Mouse (Mus musculus) limb, embryonic 14.5 days (tissue): ENCODE measurements around the gene Stim2. TPM values are rescaled to one million over a fixed set of nuclear protein-coding genes. Genes with fewer than 3 reads are reported as not detected.

ENCODE experiments used
- ATAC-seq: fragments of 200-750 bp; cut with Nextera tagmentation; 2 replicates; pipeline ENCODE4 v1.8.0; 2017; ENCODE audit warnings: low read depth, moderate number of reproducible peaks, moderate TSS enrichment; ENCODE audit not compliant: low FRiP score
- DNase-seq: peaks from one replicate; pipeline ENCODE4 v3.0.0-alpha.2; 2015; ENCODE audit warnings: low spot score
- H3K27ac ChIP-seq: fragments of 300-500 bp; sonication (generic); replicated peaks from 2 replicates; pipeline ENCODE4 v1.5.1; 2014; ENCODE audit warnings: low read depth, mild to moderate bottlenecking, low read length, moderate library complexity, mixed read lengths
- H3K27me3 ChIP-seq: fragments of 300-500 bp; sonication (generic); 2 replicates; pipeline ENCODE4 v1.6.1; 2014; ENCODE audit warnings: low read length, mixed read lengths; ENCODE audit not compliant: control insufficient read depth, insufficient read depth
- H3K36me3 ChIP-seq: fragments of 300-500 bp; sonication (generic); 2 replicates; pipeline ENCODE4 v1.6.1; 2014; ENCODE audit warnings: mild to moderate bottlenecking, low read length, moderate library complexity, mixed read lengths; ENCODE audit not compliant: control insufficient read depth, insufficient read depth
- H3K4me1 ChIP-seq: fragments of 300-500 bp; sonication (generic); 2 replicates; pipeline ENCODE4 v1.6.1; 2014; ENCODE audit warnings: antibody characterized with exemption, low read length, mixed read lengths; ENCODE audit not compliant: control insufficient read depth, insufficient read depth
- H3K4me2 ChIP-seq: fragments of 300-500 bp; sonication (generic); replicated peaks from 2 replicates; pipeline ENCODE4 v1.6.1; 2014; ENCODE audit warnings: low read depth, mild to moderate bottlenecking, low read length, moderate library complexity; ENCODE audit not compliant: severe bottlenecking
- H3K4me3 ChIP-seq: fragments of 300-500 bp; sonication (generic); replicated peaks from 2 replicates; pipeline ENCODE4 v1.5.1; 2014; ENCODE audit warnings: low read length
- H3K9ac ChIP-seq: fragments of 300-500 bp; sonication (generic); 2 replicates; pipeline ENCODE4 v1.6.1; 2014; ENCODE audit warnings: mild to moderate bottlenecking, low read depth, low read length, moderate library complexity; ENCODE audit not compliant: severe bottlenecking
- H3K9me3 ChIP-seq: fragments of 300-500 bp; sonication (generic); 2 replicates; pipeline ENCODE4 v1.6.1; 2016; ENCODE audit warnings: low read length; ENCODE audit not compliant: control insufficient read depth
- POLR2A ChIP-seq: fragments of 200-500 bp; IDR thresholded peaks from 2 replicates; pipeline ENCODE4 v1.8.0; 2012; ENCODE audit warnings: inconsistent platforms, mild to moderate bottlenecking, moderate library complexity, borderline replicate concordance; ENCODE audit not compliant: insufficient read depth, insufficient read length; ENCODE audit errors: extremely low read depth
- WGBS: fragments of 180-500 bp; shearing (Covaris S2); extraction: QIAGEN DNeasy Blood & Tissue Kit; methylation state at CpG from one replicate; pipeline ENCODE4 v1.1.7; 2014; 5-methylcytosine and 5-hydroxymethylcytosine counted together
- polyA plus RNA-seq, 2 experiments: library from polyadenylated mRNA; depleted of rRNA in 1 of 2; stranded (reverse) in 1 of 2; unstranded in 1 of 2; fragments of >200 nt; fragmentation: Nextera tagmentation in 1 of 2; extraction: Ambion mirVana in 1 of 2; gene quantifications; 2 replicates each; pipeline versions ENCODE4 v1.2.1 to v1.2.3; 2012 to 2014

Stim2 gene
- polyA plus RNA-seq, 2 experiments: 13.6 to 27.4 TPM

DNA sequence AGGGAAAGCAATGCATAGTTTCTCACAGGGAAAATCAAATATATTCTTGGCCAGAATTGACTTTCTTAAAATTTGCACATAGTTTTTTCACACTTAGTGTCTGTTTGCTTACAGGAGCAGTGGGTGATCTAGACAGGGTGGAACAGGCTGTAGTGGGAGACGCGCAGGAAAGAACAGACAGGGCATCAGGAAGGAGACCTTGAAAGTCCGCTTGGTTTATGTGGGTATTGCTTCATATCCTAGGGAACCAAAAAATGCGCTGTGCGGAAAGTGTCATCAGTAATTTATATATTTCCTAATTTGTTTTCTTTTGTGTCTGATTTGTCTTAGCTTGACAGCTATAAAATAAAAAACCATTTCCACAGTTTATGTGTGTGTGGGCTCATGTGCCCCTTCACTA lies 110.8 kb downstream of the Stim2 start:
- H3K36me3 ChIP-seq: peaks cover 12% of the 10 kb centered on the region
- no peak overlapping the region for H3K27ac ChIP-seq
- H3K4me2 ChIP-seq: no peak overlapping the region
- no peak overlapping the region for H3K9ac ChIP-seq
- no peaks in the 10 kb centered on the region for H3K4me1 ChIP-seq
- no peak for DNase-seq
- WGBS: 94% methylated on average over 5 of the region's 5 CpGs
- H3K27me3 ChIP-seq: no peaks in the 10 kb centered on the region
- no peak for TF ChIP-seq POLR2A
- no peak overlapping the region for H3K4me3 ChIP-seq
- no peaks in the 10 kb centered on the region for H3K9me3 ChIP-seq
- no peak for ATAC-seq

DNA sequence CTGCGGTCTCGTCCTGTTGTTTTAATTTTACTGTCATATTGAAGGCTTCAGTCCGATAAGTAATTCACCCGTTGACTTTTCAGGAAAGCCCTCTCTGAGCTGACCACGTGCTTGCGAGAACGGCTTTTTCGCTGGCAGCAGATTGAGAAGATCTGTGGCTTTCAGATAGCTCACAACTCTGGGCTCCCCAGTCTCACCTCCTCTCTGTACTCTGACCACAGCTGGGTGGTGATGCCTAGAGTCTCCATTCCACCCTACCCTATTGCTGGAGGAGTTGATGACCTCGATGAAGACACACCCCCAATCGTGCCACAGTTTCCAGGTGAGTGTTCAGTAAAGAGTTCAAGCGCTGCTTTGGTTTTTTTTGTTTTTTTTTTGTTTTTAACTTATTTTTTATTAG lies 112.5 kb downstream of the Stim2 start:
- 92% methylated on average over 11 of the region's 11 CpGs for WGBS
- H3K27me3 ChIP-seq: no peaks in the 10 kb centered on the region
- no peak overlapping the region for H3K9ac ChIP-seq
- no peak overlapping the region for H3K4me3 ChIP-seq
- TF ChIP-seq POLR2A: no peak
- no peaks in the 10 kb centered on the region for H3K9me3 ChIP-seq
- no peaks in the 10 kb centered on the region for H3K4me1 ChIP-seq
- H3K4me2 ChIP-seq: no peak overlapping the region
- peaks cover 9% of the 10 kb centered on the region for H3K36me3 ChIP-seq
- ATAC-seq (no peak), DNase-seq (no peak)
- no peak overlapping the region for H3K27ac ChIP-seq

DNA sequence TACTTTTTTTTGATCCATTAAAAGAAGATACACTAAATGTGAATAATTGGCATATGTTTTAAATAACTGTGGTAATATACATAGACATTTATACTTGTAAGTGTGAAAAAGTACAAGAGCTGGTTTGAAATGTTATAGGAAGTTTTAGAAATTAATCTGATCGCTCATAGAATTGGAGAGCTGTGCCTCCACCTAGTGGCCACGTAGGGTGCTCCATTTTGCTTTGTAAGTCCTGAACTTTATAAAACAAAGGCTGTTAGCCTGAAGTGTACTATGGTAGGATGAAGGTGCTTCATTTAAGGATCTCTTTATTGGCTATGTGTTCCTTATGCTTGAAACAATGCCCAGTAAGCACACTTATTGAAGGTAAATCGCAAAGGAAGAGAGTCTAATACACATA lies 115.0 kb downstream of the Stim2 start:
- Histone ChIP-seq H3K27ac (no peak overlapping the region), H3K36me3 (peaks cover 14% of the 10 kb centered on the region), H3K4me2 (no peak overlapping the region), H3K4me3 (no peak overlapping the region), H3K9me3 (no peaks in the 10 kb centered on the region), H3K9ac (no peak overlapping the region), H3K27me3 (no peaks in the 10 kb centered on the region), H3K4me1 (no peaks in the 10 kb centered on the region)
- ATAC-seq (0 out of 2 replicates have a peak, but pooled peaks have one; percentile 34), DNase-seq (peak; percentile 78)
- 27% methylated on average over 3 of the region's 3 CpGs for WGBS
- no peak for TF ChIP-seq POLR2A

DNA sequence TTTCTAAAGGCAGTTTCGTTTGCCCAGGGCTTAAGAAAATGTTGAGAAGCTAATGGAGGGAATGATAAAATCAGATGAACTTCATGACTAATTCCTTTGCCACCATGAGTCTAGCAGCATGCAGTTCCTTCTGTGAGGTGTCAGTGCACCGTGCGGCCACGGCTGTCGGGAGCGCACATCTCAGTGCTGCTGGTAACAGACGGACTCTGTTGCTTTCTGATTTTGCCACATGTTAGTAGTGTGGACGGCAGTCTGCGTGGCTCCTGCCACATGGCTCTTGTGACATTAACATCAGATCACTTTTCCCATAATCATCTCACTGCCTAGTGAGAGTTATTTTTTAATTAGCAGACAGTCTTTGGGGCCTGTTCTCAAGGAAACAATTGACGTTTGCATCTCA lies 118.2 kb downstream of the Stim2 start:
- H3K9ac ChIP-seq: no peak overlapping the region
- H3K4me2 ChIP-seq: no peak overlapping the region
- peaks cover 14% of the 10 kb centered on the region for H3K36me3 ChIP-seq
- 77% methylated on average over 10 of the region's 10 CpGs for WGBS
- no peak overlapping the region for H3K27ac ChIP-seq
- no peaks in the 10 kb centered on the region for H3K9me3 ChIP-seq
- no peak for TF ChIP-seq POLR2A
- H3K4me3 ChIP-seq: no peak overlapping the region
- no peak for ATAC-seq
- no peak for DNase-seq
- H3K4me1 ChIP-seq: no peaks in the 10 kb centered on the region
- H3K27me3 ChIP-seq: no peaks in the 10 kb centered on the region

DNA sequence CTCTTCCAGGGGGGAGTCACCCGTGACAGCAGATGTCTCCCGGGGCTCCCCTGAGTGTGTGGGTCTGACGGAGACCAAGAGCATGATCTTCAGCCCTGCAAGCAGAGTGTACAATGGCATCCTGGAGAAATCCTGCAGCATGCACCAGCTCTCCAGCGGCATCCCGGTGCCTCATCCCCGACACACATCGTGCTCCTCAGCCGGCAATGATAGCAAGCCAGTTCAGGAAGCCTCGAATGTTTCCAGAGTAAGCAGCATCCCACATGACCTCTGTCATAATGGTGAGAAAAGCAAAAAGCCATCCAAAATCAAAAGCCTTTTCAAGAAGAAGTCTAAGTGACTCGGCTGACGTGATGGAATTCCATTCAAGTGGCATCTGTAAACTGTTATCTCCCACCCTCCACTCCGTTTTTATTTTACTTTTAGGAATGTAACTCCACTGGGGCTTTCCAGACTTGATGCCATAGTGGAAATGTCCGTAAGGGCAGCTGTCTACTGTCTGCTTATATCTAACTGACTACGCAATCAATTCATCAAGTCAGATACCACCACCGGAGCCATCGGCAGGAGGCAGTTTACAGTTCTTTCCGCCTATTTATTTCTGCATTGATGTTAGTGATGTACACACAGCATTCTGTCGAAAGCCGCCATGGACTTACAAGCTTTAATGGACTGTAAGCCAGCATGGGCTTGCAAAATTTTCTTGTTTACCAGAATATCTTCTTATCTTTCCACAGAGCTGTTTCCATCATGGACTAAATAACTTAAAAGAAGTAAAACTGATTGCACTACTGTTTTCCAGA lies 120.3 kb downstream of the Stim2 start:
- no peak for TF ChIP-seq POLR2A
- Histone ChIP-seq H3K9me3 (no peaks in the 10 kb centered on the region), H3K4me2 (no peak overlapping the region), H3K36me3 (peaks cover 14% of the 10 kb centered on the region), H3K27ac (no peak overlapping the region), H3K9ac (no peak overlapping the region), H3K4me1 (no peaks in the 10 kb centered on the region), H3K4me3 (no peak overlapping the region), H3K27me3 (no peaks in the 10 kb centered on the region)
- 83% methylated on average over 19 of the region's 19 CpGs for WGBS
- DNase-seq (no peak), ATAC-seq (no peak)
